In the genomic region with DNA sequence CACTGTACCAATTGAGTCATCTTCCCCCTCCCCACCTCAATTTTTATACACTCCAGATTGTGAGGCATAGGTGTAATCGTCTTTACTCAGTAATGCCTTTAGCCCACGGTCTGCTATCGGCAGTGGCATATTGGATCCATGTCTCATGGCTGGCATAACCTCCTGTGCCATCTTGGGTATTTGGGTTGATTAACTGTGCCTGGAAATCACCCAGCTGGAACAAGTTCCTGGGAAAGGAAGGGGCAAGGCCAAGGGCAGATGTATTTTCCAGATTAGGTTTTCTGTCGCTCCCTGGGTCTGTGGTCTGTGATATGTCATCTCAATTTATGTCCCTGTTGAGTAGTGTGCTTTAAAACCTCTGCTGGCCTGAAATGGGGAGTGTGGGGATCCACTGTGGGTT, we compare ENCODE assay signal across 31 mouse cellular contexts.
DNase-seq lines count a peak whose midpoint lies in the region; ATAC-seq lines count a peak whose summit lies in the region.
"Had no signal": no experiment of that assay in that cellular context is flagged by ENCODE, and none has a peak within 500 bp of the region (broad histone marks: within the 10 kb centered on the region; RNA-seq: fewer than 3 reads in every experiment).

No protein-coding gene starts in this region.

- no peak overlapping the region for H3K4me3 ChIP-seq in kidney, embryonic 16.5 days (ENCODE audit: low read length)
- H3K4me3 ChIP-seq: embryonic facial prominence, embryonic 10.5 days; embryonic facial prominence, embryonic 15.5 days; forebrain, embryonic 12.5 days; heart, embryonic 10.5 days; heart, embryonic 15.5 days; hindbrain, embryonic 13.5 days; layer of hippocampus, adult 2 months; liver, embryonic 12.5 days; midbrain, embryonic 13.5 days had no signal

- H3K27ac ChIP-seq in kidney, embryonic 16.5 days (ENCODE audit: low read length) = no peak overlapping the region; the same call in 1 of the 2 replicates
- H3K27ac ChIP-seq: embryonic facial prominence, embryonic 10.5 days; embryonic facial prominence, embryonic 15.5 days; forebrain, embryonic 12.5 days; heart, embryonic 10.5 days; heart, embryonic 15.5 days; hindbrain, embryonic 13.5 days; layer of hippocampus, adult 2 months; liver, embryonic 12.5 days; midbrain, embryonic 13.5 days had no signal

- no peaks in the 10 kb centered on the region for H3K36me3 ChIP-seq in kidney, embryonic 16.5 days (ENCODE audit: insufficient read depth, low read length)
- H3K36me3 ChIP-seq: embryonic facial prominence, embryonic 10.5 days; embryonic facial prominence, embryonic 15.5 days; forebrain, embryonic 12.5 days; G1E; heart, embryonic 10.5 days; heart, embryonic 15.5 days; hindbrain, embryonic 13.5 days; liver, embryonic 12.5 days; midbrain, embryonic 13.5 days had no signal

- no peaks in the 10 kb centered on the region for H3K27me3 ChIP-seq in kidney, embryonic 16.5 days (ENCODE audit: insufficient read depth, low read length)
- H3K27me3 ChIP-seq: forebrain, embryonic 12.5 days; liver, embryonic 12.5 days; midbrain, embryonic 13.5 days had no signal

- peak; percentile 62 for DNase-seq in adrenal gland, adult 2 months
- no peak for DNase-seq in adrenal gland, postnatal 4 days (ENCODE audit: low spot score in 2 of 2)
- DNase-seq in kidney, postnatal 4 days = no peak
- DNase-seq in adrenal gland, adult 8-10 months = peak; percentile 41
- no peak for DNase-seq in heart, postnatal 10 days
- DNase-seq in Muller cell, postnatal 12 days (ENCODE audit: inconsistent ontology term) = no peak
- DNase-seq: cerebellum, adult 9-11 months; forebrain, postnatal 0 days; gastrocnemius, postnatal 10 days; heart, adult 11 months; heart, postnatal 36 days; kidney, adult 11 months; kidney, postnatal 14 days; liver, postnatal 0 days; lung, postnatal 36 days; right cerebral cortex, postnatal 25 days; spleen, adult 18-20 months; thymus, postnatal 14 days had no signal

- no peaks in the 10 kb centered on the region for H3K9me3 ChIP-seq in kidney, embryonic 16.5 days (ENCODE audit: low read length)
- H3K9me3 ChIP-seq: embryonic facial prominence, embryonic 10.5 days; embryonic facial prominence, embryonic 15.5 days; forebrain, embryonic 12.5 days; heart, embryonic 10.5 days; heart, embryonic 15.5 days; hindbrain, embryonic 13.5 days; liver, embryonic 12.5 days; midbrain, embryonic 13.5 days had no signal

- 0 out of 2 replicates have a peak, but pooled peaks have one; percentile 15 for ATAC-seq in kidney, embryonic 16.5 days (ENCODE audit: low FRiP score, low TSS enrichment)
- ATAC-seq in common myeloid progenitor, adult 5-6 weeks (replicated peaks; ENCODE audit: low read depth, poor library complexity, severe bottlenecking) = peak; percentile 46
- ATAC-seq: forebrain, postnatal 0 days; inflammation-experienced regulatory T-cells, adult 6 months; liver, embryonic 12.5 days; liver, postnatal 0 days; midbrain, embryonic 13.5 days had no signal

- no peak overlapping the region for H3K4me2 ChIP-seq in kidney, embryonic 16.5 days (replicated peaks; ENCODE audit: low read depth, low read length)
- H3K4me2 ChIP-seq: embryonic facial prominence, embryonic 15.5 days; forebrain, embryonic 12.5 days; heart, embryonic 15.5 days; hindbrain, embryonic 13.5 days; liver, embryonic 12.5 days; midbrain, embryonic 13.5 days had no signal

- intact Hi-C loops in heart, postnatal 10 days (cut with DNase I) = no loop called here

- H3K4me1 ChIP-seq in kidney, embryonic 16.5 days (ENCODE audit: insufficient read depth, low read length) = no peaks in the 10 kb centered on the region; the same call in 1 of the 2 replicates
- H3K4me1 ChIP-seq: embryonic facial prominence, embryonic 15.5 days; forebrain, embryonic 12.5 days; heart, embryonic 10.5 days; heart, embryonic 15.5 days; liver, embryonic 12.5 days; midbrain, embryonic 13.5 days had no signal

- H3K9ac ChIP-seq in kidney, embryonic 16.5 days (replicated peaks; ENCODE audit: low read length) = no peak overlapping the region
- H3K9ac ChIP-seq: embryonic facial prominence, embryonic 15.5 days; forebrain, embryonic 12.5 days; forebrain, postnatal 0 days; heart, embryonic 15.5 days; hindbrain, embryonic 13.5 days; liver, embryonic 12.5 days; liver, postnatal 0 days; midbrain, embryonic 13.5 days had no signal

- 43% methylated on average over 4 of the region's 4 CpGs for WGBS in kidney, embryonic 16.5 days

Comparison
In these comparisons a context has a peak if more than half of its experiments do, and no peak if none do; other contexts are left out.
1. DNase-seq: peak in adrenal gland, adult 2 months (single experiment) and adrenal gland, adult 8-10 months (single experiment); none in adrenal gland, postnatal 4 days (0 of 2), kidney, postnatal 4 days (0 of 2), heart, postnatal 10 days (0 of 2) and Muller cell, postnatal 12 days (single experiment).